Mouse (Mus musculus) C2C12 (cell line): ENCODE data around the gene Ankrd13b.

Experiments
- CTCF ChIP-seq: IDR thresholded peaks from one replicate; pipeline ENCODE4 v1.5.1; 2011; ENCODE audit not compliant: control insufficient read depth, insufficient read depth, insufficient read length
- MYOG ChIP-seq: IDR thresholded peaks from one replicate; pipeline ENCODE4 v1.6.1; 2011; ENCODE audit not compliant: control insufficient read depth, insufficient read length; ENCODE audit errors: extremely low read depth

GRCm38 (mm10) chr11:77462283-77463100, 27.0 kb downstream of the Ankrd13b start, which contains the start of gene Coro6:
- no peak for TF ChIP-seq CTCF
- TF ChIP-seq MYOG, result no peak
